Mouse (Mus musculus) C2C12 (cell line): ENCODE data around the gene Papss2.

ENCODE experiments used
- CTCF ChIP-seq: IDR thresholded peaks from one replicate; pipeline ENCODE4 v1.5.1; 2011; ENCODE audit not compliant: control insufficient read depth, insufficient read depth, insufficient read length
- MAX ChIP-seq: IDR thresholded peaks from one replicate; pipeline ENCODE4 v1.6.1; 2011; ENCODE audit warnings: mild to moderate bottlenecking, control low read depth
- MYOG ChIP-seq: IDR thresholded peaks from one replicate; pipeline ENCODE4 v1.6.1; 2011; ENCODE audit not compliant: control insufficient read depth, insufficient read length; ENCODE audit errors: extremely low read depth

DNA sequence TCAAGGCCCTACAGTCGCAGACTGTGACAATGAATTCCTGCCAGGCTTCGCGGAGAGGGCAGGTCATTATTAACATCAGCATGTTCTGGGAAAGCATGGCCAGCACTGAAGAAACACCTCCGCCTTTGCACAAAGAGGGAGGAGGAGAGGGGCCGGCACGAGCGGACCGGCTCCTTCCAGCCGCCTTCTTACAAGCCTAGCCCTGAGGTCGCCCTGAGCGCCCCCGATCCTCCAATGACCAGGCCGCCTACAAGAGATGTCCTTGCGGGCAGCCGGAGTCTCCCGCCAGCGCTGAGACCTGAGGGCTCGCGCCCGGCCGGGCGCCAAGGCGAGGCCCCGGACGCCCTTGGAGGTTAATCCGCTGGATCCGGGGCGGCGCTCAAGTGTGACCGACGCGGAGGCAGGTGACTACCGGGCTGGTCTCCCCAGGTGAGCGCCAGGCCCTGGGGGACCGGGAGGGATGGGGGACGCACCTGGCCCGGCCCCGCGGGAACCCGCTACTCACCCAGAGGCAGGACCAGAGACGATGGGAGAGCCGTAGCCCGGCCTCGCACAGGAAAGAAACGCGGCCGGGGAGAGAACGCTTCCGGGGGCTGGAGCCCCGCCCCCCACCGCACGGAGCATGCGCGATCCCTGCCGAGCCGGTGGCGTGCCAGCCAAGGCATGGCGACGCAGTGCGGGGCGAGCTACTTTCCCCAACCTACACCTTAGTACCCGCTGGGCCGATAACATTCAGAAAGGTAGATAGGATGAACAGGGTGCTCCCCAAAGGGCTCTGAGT, 116.4 kb downstream of the Papss2 start:
- TF ChIP-seq CTCF (no peak), MAX (peak; percentile 78), MYOG (no peak)
